In genomic region chr12:75389308-75390135, GRCm38 (mm10) we compare ENCODE assay signal across 8 mouse cellular contexts. TPM values are rescaled to one million over a fixed set of nuclear protein-coding genes. Genes with fewer than 3 reads are reported as not detected.
A peak's percentile ranks its signal among the peaks of the same experiment; 100 is the strongest.
DNase-seq lines count a peak whose midpoint lies in the region; ATAC-seq lines count a peak whose summit lies in the region.

No protein-coding gene starts in this region.

- H3K27me3 ChIP-seq in forebrain, embryonic 14.5 days (replicated peaks; ENCODE audit: control insufficient read depth, insufficient read depth, low read length), result no peaks in the 10 kb centered on the region
- no peaks in the 10 kb centered on the region for H3K27me3 ChIP-seq in splenic B cell, adult 2 months (ENCODE audit: control insufficient read depth, insufficient read depth, low read length, poor library complexity, severe bottlenecking)

- H3K4me3 ChIP-seq in forebrain, embryonic 14.5 days (ENCODE audit: low read depth, low read length), result no peak overlapping the region

- H3K36me3 ChIP-seq in forebrain, embryonic 14.5 days (ENCODE audit: control insufficient read depth, insufficient read depth, low read length), result no peaks in the 10 kb centered on the region
- no peaks in the 10 kb centered on the region for H3K36me3 ChIP-seq in splenic B cell, adult 2 months (ENCODE audit: control insufficient read depth, insufficient read depth, low read length, poor library complexity, severe bottlenecking)

- no peak overlapping the region for H3K9ac ChIP-seq in forebrain, embryonic 14.5 days (ENCODE audit: low read length)

- no peaks in the 10 kb centered on the region for H3K9me3 ChIP-seq in forebrain, embryonic 14.5 days (replicated peaks; ENCODE audit: control insufficient read depth, low read length)

- no peak for DNase-seq in cerebellum, adult 9-11 months
- DNase-seq in 416B (ENCODE audit: low read depth), result peak; percentile 35
- peak; percentile 30 for DNase-seq in brain, embryonic 18.5 days (ENCODE audit: low read depth, low spot score)
- peak; percentile 77 for DNase-seq in forebrain, embryonic 14.5 days (ENCODE audit: low spot score)
- peak; percentile 67 for DNase-seq in layer of hippocampus, adult 11-12 months (ENCODE audit: low spot score)
- peak; percentile 25 for DNase-seq in splenic B cell, adult 2 months (ENCODE audit: low read depth, low spot score)

- peak; percentile 45 for ATAC-seq in cerebellum, adult (ENCODE audit: insufficient number of reproducible peaks, low FRiP score, low TSS enrichment)
- ATAC-seq in forebrain, embryonic 14.5 days, result peak; percentile 81
- peak; percentile 82 for ATAC-seq in megakaryocyte progenitor cell, adult 5-6 weeks (replicated peaks; ENCODE audit: poor library complexity)

- peak overlapping the region; percentile 26 for H3K4me2 ChIP-seq in forebrain, embryonic 14.5 days (ENCODE audit: low read length)

- H3K4me1 ChIP-seq in forebrain, embryonic 14.5 days (ENCODE audit: control insufficient read depth, insufficient read depth, low read length), result no peaks in the 10 kb centered on the region

- WGBS in forebrain, embryonic 14.5 days, result 42% methylated on average over 20 of the region's 20 CpGs

- H3K27ac ChIP-seq in forebrain, embryonic 14.5 days (ENCODE audit: low read depth, low read length), result no peak overlapping the region

RNA-seq across cellular contexts. Expression of gene Gphb5, which starts 27.1 kb away (rescaled TPM):
- polyA plus RNA-seq in forebrain, embryonic 14.5 days (2014; fragmentation: Nextera tagmentation; extraction: Ambion mirVana), result not detected in 2 replicates
- 0.73 TPM in 1 of 2 replicates, not detected in the other for total RNA-seq in megakaryocyte progenitor cell, adult 5-6 weeks (2015)
- not detected in 2 replicates for total RNA-seq in megakaryocyte progenitor cell, adult 5-6 weeks (2017)
